Mouse (Mus musculus) gastrocnemius, postnatal 36 days (tissue): ENCODE data around the gene Nox1. TPM values are rescaled to one million over a fixed set of nuclear protein-coding genes. Genes with fewer than 3 reads are reported as not detected.
"Not testable (repeated sequence)": the region's sequence is repeated elsewhere in the genome, so short reads cannot be mapped to it uniquely, and the experiment has no call there.

Experiments used
- DNase-seq, 2 experiments: peaks; one replicate each; pipeline ENCODE4 v3.0.0; 2022
- intact Hi-C: fragments of 180-260 bp; cut with DNase I; formaldehyde crosslinking; loops from one replicate; pipeline ENCODE4 v1.15.1; 2025
- long read RNA-seq, 2 experiments: library from polyadenylated mRNA; stranded (forward); transcript quantifications; one replicate each; pipeline ENCODE4 v2.0.0; 2021
- total RNA-seq, 2 experiments: library from RNA; stranded (reverse); gene quantifications; 2 replicates each; pipeline ENCODE4 v1.2.3; 2021

The Nox1 gene
- under 1 TPM in 1 of 2 experiments, not detected in 1; 0.84 TPM for total RNA-seq
- long read RNA-seq, experiment 1, partial matches to known transcripts = 0 of 2 reads
- long read RNA-seq, experiment 1, other reads (novel, unspliced or antisense) = 2 of 2 reads
- long read RNA-seq, experiment 2, partial matches to known transcripts = 0 of 1 reads
- long read RNA-seq, experiment 2, other reads (novel, unspliced or antisense) = 1 of 1 reads

DNA sequence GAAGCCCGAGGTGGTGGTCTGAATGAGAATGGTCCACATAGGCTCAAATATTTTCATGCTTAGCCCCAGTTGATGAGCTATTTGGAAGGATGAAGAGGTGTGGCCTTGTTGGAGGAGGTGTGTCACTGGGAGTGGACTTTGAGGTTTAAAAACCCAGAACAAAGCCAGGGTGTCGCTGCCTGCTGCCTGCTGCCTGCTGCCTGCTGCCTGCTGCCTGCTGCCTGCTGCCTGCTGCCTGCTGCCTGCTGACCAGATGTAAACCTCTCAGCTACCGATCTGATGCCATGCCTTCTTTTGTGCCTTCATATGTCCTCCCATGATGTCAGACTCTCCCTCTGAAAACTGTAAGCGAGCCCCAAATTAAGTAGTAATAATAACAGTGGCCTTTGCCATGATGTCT is at the start of gene Nox1:
Nox1 (minus strand) TSS at position 101 of the 400 bp plus-strand sequence.
- intact Hi-C loops = no loop called here

GRCm38 (mm10) chrX:134262129-134262528 is 40.4 kb upstream of the Nox1 start:
- intact Hi-C loops = no loop called here
- no peak for DNase-seq

More for the DNA sequence above, at the start of gene Nox1:
- no peak for DNase-seq

GRCm38 (mm10) chrX:134261191-134261590 is 39.4 kb upstream of the Nox1 start:
- intact Hi-C loops = no loop called here

DNA sequence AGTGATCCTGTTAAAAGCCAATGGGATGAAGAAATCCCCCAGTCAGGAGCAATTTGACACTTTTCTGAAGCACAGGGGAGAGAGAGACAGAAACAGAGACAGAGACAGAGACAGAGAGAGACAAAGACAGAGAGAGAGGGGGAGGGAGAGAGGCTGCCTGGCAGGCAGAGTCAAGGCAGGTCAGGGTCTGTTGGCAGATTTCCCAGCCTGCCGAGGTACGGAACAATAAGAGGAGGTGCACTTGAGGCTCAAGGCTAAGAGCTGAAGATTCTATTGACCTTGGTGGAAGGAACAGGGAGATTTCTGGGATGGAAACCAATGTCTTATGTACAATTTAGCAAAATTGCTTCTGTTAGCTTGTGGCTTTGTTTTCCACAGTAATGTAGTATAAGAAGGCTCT is 26.4 kb upstream of the Nox1 start:
- intact Hi-C loops = no loop called here
- no peak for DNase-seq

More at GRCm38 (mm10) chrX:134261191-134261590, 39.4 kb upstream of the Nox1 start:
- DNase-seq = no peak

- intact Hi-C loops = no loop called here
- DNase-seq = no peak
These were observed 24.2 kb upstream of the Nox1 start for GRCm38 (mm10) chrX:134245946-134246345.

GRCm38 (mm10) chrX:134238266-134238665 is 16.5 kb upstream of the Nox1 start:
- DNase-seq = no peak
- intact Hi-C loops = no loop called here

- intact Hi-C loops = no loop called here
- no peak for DNase-seq
These were observed 11.3 kb upstream of the Nox1 start for GRCm38 (mm10) chrX:134233048-134233447.

DNA sequence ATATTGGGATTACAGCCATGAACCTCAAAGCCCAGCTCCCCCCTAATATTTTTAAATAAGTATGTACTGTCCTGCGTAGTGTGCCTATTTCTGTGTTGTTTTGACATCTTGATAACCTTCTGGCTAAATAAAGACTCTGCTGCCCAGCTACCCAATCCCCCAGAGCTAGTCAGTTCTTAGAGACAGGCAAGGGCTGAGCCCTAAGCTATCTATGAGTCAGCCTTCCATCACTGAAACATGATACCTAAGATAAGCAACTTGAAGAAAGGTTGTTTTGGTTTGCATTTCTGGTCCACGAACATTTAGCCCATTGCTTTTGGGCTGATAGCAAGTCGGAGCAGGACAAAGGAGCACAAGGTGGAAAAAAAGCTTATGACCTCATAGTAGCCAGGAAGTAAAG is 1.1 kb downstream of the Nox1 start:
- DNase-seq = no peak
- intact Hi-C loops = no loop called here

- DNase-seq = no peak
- intact Hi-C loops = no loop called here
These were observed 3.6 kb downstream of the Nox1 start for GRCm38 (mm10) chrX:134218161-134218560.

DNA sequence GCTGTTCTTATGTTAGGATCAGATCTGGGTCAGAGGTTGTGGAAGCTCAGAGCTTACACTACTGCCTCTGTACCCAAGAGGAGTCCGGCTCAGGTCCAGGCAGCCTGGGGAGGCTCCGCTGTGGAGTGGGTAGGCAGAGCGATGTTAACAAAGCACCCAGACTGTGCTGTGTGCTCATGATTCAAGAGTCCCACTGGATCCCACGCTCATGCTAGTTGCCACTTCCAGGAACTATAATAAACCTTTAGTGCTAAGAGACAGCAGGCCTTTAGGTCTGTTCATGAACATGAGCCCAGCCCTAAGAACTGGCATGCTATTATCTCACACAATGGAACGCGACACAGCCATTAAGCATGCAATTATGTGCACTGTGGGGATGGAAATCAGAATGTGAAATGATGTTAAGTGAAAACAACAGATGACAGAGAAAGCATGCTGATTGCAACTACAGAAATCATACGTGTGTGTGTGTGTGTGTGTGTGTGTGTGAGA is 10.6 kb downstream of the Nox1 start:
- intact Hi-C loops = no loop called here
- no peak for DNase-seq

DNA sequence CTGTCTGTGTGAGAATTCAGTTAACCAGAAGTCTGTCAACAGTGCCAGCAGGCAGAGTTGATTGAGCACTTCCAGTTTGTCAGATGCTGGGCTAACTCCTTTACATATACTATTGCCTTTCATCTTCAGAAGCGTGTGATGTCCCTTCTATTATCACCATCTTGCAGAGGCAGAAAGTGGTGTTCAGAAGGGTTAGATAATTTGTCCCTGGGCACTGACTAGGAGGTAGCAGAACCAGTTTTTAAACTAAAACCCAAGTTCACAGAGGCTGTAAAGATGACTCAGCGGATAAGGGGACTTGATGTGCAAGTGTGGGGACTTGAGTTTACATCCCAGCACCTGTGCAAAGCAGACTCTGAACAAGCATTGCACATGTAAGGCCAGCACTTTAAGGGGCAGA is 13.3 kb downstream of the Nox1 start:
- no peak for DNase-seq
- intact Hi-C loops = no loop called here

DNA sequence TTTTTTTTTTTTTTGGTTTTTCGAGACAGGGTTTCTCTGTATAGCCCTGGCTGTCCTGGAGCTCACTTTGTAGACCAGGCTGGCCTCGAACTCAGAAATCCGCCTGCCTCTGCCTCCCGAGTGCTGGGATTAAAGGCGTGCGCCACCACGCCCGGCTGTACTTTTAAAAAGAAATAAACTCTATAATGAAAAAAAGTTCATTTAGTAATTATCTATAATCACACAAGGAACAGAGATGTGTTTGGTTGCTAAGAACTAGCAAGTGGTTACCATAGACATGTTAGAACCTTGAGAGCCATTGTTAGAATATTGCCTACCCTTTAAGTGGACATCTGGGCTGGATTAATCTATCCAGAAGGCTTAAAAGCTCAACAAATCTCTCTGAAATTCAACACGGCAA is 34.6 kb downstream of the Nox1 start, which contains the start of gene Arl13a:
Arl13a (plus strand) TSS at position 301 of the 400 bp plus-strand sequence.
- DNase-seq, intact Hi-C loops: not testable (repeated sequence)

DNA sequence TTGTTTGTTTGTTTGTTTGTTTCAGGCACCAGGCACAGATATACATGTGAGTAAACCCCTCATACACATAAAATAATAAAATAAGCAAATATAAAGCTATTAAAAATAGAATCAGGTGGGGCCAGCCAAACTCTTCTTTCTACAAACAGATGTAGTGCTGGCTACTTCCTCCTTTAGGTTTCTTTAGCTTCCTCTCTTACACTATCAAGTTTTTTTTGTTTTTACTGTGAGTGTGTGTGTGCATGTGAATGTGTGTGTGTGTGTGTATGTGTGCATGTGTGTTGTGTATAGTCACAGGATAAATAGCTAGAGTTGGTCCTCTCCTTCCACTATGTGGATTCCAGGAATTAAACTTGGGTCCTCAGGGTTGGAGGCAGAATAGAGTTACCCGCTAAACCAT is 47.1 kb downstream of the Nox1 start:
- intact Hi-C loops = no loop called here
- DNase-seq = no peak

- DNase-seq = no peak
- intact Hi-C loops = no loop called here
These were observed 51.2 kb downstream of the Nox1 start for GRCm38 (mm10) chrX:134170584-134170983.

GRCm38 (mm10) chrX:134163484-134163883 is 58.3 kb downstream of the Nox1 start:
- no peak for DNase-seq
- intact Hi-C loops = no loop called here

DNA sequence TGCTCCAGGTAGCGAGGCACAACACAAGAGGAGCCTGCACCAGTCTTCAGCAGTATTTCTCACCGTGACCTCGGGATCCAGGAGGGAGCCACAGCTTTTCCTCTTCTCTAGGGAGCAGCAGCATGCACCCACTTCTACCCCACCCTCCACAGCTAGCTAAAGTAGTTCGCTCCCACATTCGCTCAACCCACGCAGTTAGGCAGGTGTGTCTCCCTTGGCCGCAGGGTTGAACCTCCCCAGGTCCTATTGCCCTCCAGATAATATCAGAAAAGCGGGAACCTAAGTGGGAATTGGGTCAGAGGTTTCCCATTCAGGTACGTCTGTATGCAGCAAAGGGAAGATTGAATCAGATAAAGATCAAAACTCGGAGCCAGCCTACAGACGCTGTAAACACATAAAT is 58.9 kb downstream of the Nox1 start:
- no peak for DNase-seq
- intact Hi-C loops = no loop called here

DNA sequence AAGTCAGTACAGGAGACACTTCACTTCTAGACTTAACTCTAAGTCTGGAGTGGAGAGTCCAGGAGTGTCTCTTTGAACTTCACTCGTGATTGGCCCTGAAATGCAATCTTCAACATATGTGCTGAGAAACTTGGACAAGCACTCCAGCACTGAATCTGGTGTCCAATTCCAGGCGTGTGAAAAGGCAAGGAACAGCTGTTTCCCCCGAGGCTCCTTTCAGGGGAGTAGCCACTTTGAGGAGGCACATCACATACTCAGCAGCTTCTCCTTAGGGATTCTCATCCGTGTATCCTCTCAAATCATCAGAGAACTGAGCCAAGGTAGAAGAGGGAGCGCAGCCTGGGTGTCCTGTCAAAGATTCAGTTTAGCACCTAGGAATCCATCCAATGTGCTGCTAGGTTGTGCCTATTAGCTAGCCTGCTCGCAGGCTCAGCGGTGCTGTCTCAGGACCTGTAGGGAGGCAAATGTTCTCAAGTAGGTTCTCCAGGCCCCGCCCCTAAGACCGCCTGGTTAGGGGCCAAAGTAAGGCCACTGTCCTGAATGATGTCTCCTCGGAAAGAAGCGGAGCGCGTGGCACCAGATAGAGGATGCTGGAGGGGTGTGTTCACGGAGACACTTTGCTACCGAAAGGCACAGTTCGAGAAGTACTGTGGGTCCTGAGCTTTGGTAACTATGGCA is 59.6 kb downstream of the Nox1 start, which contains the start of gene Xkrx:
Xkrx (minus strand) TSS at position 34 of the 678 bp plus-strand sequence.
- intact Hi-C loops = no loop called here
- no peak for DNase-seq

DNA sequence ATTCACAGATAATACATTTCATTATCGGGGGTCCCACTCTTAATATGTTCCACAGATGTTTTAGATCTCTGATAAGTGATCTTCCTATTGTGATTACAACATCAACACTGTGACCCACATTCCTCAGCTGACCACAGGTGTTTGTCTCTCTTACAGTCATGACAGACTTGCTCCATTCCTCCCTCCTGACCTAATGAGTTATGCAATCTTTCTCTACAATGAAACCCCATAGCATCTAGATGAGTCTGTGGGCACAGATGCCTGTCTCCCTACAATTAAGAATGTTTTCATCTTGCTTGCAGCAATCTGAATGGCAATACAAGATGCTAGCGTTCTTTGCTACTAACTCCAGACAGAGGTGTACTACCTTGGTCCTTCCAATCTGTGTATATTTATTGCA is 61.3 kb downstream of the Nox1 start:
- no peak for DNase-seq
- intact Hi-C loops = no loop called here

GRCm38 (mm10) chrX:134158151-134158550 is 63.6 kb downstream of the Nox1 start:
- intact Hi-C loops = no loop called here
- no peak for DNase-seq

DNA sequence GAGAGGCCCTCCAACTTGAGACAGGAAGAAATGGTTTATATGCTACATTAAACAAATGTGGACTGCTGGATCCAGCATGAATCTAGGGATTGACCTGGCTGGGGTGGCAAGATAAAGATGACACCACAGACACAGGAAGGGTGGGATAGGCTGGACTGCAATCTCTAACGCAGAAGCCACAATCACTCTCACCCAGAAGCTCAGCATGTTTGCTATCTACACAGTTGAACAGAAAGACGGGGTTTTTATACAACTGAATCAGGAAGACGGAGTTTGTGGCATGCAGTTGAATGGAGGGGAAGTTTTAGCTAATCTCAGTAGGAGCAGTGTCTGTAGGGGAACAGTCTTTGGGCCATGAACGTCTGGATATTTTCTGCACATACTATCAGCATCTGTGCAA is 79.8 kb downstream of the Nox1 start:
- DNase-seq = no peak
- intact Hi-C loops = no loop called here

- DNase-seq = no peak
- intact Hi-C loops = no loop called here
These were observed 80.2 kb downstream of the Nox1 start for GRCm38 (mm10) chrX:134141551-134141950.

DNA sequence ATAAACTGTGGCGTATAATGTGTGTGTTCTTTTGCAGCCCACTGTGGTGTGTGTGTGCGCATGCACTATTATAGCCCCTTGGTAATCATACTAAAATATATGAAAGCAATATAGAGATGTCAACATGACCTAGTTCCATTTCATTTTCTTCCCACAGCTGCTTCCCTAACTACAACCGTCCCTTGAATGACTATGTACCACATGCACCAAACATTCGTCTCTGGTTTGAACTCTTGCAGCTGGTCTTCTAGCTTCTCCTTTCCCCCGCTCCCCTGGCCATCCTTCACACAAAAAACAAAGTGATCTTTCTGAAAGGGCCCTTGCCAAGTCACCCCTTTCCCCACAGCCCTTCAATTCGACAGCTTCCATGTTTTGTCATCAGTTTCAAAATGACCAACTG is 81.7 kb downstream of the Nox1 start:
- intact Hi-C loops = no loop called here
- DNase-seq = no peak
